Mouse (Mus musculus): ENCODE data around the gene Dgke. TPM values are rescaled to one million over a fixed set of nuclear protein-coding genes. Genes with fewer than 3 reads are reported as not detected.

Dgke gene
- total and polyA plus RNA-seq, 2 experiments from 2014 or later: 14.6 to 37.8 TPM

- DNase-seq (no peak), ATAC-seq (no peak)
- Histone ChIP-seq H3K9ac (no peak overlapping the region), H3K4me1 (ENCODE audit: insufficient read depth) (no peaks in the 10 kb centered on the region), H3K36me3 (ENCODE audit: insufficient read depth) (no peaks in the 10 kb centered on the region), H3K27ac (ENCODE audit: low read depth, low read length) (no peak overlapping the region), H3K9me3 (ENCODE audit: low read length) (no peaks in the 10 kb centered on the region), H3K4me3 (ENCODE audit: low read depth, low read length) (no peak overlapping the region), H3K4me2 (ENCODE audit: low read depth) (no peak overlapping the region), H3K27me3 (ENCODE audit: insufficient read depth, low read length) (no peaks in the 10 kb centered on the region)
- TF ChIP-seq CTCF (IDR thresholded peaks at IDR 0.05; ENCODE audit: low read depth): no peak
- WGBS: 82% methylated on average over 10 of the region's 10 CpGs
These were observed 38.7 kb downstream of the Dgke start for GRCm38 (mm10) chr11:89027955-89028361.

DNA sequence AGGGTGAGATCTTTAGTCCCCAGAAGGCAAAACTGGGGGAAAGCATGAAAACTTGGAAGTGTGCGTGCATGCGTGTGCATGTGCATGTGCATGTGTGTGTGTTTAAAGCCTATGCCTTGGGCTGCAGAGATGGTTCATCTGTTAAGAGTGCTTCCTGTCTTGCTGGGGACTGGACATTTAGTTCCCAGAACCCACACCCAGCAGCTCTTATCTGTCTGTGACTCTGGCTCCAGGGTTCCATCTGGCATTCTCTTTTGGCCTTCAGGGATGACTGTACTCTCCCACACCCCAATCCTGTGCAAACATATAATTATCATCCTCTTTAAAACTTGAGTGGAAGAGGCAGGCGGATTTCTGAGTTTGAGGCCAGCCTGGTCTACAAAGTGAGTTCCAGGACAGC, 40.5 kb downstream of the Dgke start:
- 99% methylated on average over 3 of the region's 3 CpGs for WGBS
- no peak for DNase-seq
- H3K4me1 ChIP-seq (ENCODE audit: insufficient read depth): no peaks in the 10 kb centered on the region

GRCm38 (mm10) chr11:89025603-89026002, 41.0 kb downstream of the Dgke start:
- Histone ChIP-seq H3K36me3 (ENCODE audit: insufficient read depth) (no peaks in the 10 kb centered on the region), H3K4me2 (ENCODE audit: low read depth) (no peak overlapping the region), H3K9ac (no peak overlapping the region), H3K4me1 (ENCODE audit: insufficient read depth) (no peaks in the 10 kb centered on the region), H3K4me3 (ENCODE audit: low read depth, low read length) (no peak overlapping the region), H3K9me3 (ENCODE audit: low read length) (no peaks in the 10 kb centered on the region), H3K27ac (ENCODE audit: low read depth, low read length) (no peak overlapping the region), H3K27me3 (ENCODE audit: insufficient read depth, low read length) (no peaks in the 10 kb centered on the region)
- no peak for DNase-seq
- TF ChIP-seq CTCF (IDR thresholded peaks at IDR 0.05; ENCODE audit: low read depth): no peak
- 75% methylated on average over 3 of the region's 3 CpGs for WGBS
- no peak for ATAC-seq

More for the DNA sequence above, 40.5 kb downstream of the Dgke start:
- H3K27me3 ChIP-seq (ENCODE audit: insufficient read depth, low read length): no peaks in the 10 kb centered on the region
- H3K9ac ChIP-seq: no peak overlapping the region
- H3K36me3 ChIP-seq (ENCODE audit: insufficient read depth): no peaks in the 10 kb centered on the region
- no peak for TF ChIP-seq CTCF (IDR thresholded peaks at IDR 0.05; ENCODE audit: low read depth)
- no peak overlapping the region for H3K4me2 ChIP-seq (ENCODE audit: low read depth)
- no peak for ATAC-seq
- no peak overlapping the region for H3K27ac ChIP-seq (ENCODE audit: low read depth, low read length)
- H3K4me3 ChIP-seq (ENCODE audit: low read depth, low read length): no peak overlapping the region
- no peaks in the 10 kb centered on the region for H3K9me3 ChIP-seq (ENCODE audit: low read length)

DNA sequence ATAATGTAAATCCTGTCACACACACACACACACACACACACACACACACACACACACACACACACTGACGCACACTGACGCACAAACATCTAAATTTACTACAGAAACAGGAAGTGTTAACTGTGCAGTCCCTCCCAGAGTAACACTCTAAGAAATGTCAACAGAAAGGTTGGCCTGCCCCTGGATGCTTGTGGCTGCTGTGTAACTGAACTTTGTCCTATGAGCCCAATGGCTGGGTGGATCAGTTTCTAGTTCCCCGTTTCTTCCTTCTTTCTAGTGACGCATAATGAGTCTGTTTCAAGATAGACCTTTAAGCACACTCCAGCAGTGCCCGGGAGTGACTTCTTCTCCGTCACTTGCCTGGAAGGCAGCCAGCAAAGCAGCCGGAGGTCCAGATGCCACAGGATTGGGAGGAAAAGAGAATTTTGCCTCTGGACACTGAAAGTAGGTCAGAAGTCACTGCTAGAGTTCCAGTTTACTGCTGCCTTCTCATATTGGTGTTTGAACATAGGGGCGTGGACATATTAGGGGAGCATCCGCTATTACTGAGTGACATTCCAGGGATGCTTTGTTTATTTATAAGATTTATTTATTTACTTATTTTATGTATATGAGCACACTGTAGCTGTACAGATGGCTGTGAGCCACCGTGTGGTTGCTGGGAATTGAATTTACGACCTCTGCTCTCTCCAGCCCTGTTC, 42.3 kb downstream of the Dgke start:
- peak; percentile 12 for DNase-seq
- H3K36me3 ChIP-seq (ENCODE audit: insufficient read depth): no peaks in the 10 kb centered on the region
- no peaks in the 10 kb centered on the region for H3K9me3 ChIP-seq (ENCODE audit: low read length)
- no peak overlapping the region for H3K9ac ChIP-seq
- WGBS: 62% methylated on average over 11 of the region's 11 CpGs
- H3K27me3 ChIP-seq (ENCODE audit: insufficient read depth, low read length): no peaks in the 10 kb centered on the region
- no peak overlapping the region for H3K27ac ChIP-seq (ENCODE audit: low read depth, low read length)
- H3K4me1 ChIP-seq (ENCODE audit: insufficient read depth): no peaks in the 10 kb centered on the region
- no peak for TF ChIP-seq CTCF (IDR thresholded peaks at IDR 0.05; ENCODE audit: low read depth)
- H3K4me2 ChIP-seq (ENCODE audit: low read depth): no peak overlapping the region
- no peak overlapping the region for H3K4me3 ChIP-seq (ENCODE audit: low read depth, low read length)
- ATAC-seq: no peak

- Histone ChIP-seq H3K27ac (ENCODE audit: low read depth, low read length) (no peak overlapping the region), H3K4me3 (ENCODE audit: low read depth, low read length) (no peak overlapping the region), H3K36me3 (ENCODE audit: insufficient read depth) (no peaks in the 10 kb centered on the region), H3K4me2 (ENCODE audit: low read depth) (no peak overlapping the region), H3K9ac (no peak overlapping the region), H3K9me3 (ENCODE audit: low read length) (no peaks in the 10 kb centered on the region), H3K27me3 (ENCODE audit: insufficient read depth, low read length) (no peaks in the 10 kb centered on the region), H3K4me1 (ENCODE audit: insufficient read depth) (no peaks in the 10 kb centered on the region)
- no peak for TF ChIP-seq CTCF (IDR thresholded peaks at IDR 0.05; ENCODE audit: low read depth)
- no peak for DNase-seq
- no peak for ATAC-seq
- 71% methylated on average over 10 of the region's 10 CpGs for WGBS
These were observed 43.2 kb downstream of the Dgke start for GRCm38 (mm10) chr11:89023477-89023876.

DNA sequence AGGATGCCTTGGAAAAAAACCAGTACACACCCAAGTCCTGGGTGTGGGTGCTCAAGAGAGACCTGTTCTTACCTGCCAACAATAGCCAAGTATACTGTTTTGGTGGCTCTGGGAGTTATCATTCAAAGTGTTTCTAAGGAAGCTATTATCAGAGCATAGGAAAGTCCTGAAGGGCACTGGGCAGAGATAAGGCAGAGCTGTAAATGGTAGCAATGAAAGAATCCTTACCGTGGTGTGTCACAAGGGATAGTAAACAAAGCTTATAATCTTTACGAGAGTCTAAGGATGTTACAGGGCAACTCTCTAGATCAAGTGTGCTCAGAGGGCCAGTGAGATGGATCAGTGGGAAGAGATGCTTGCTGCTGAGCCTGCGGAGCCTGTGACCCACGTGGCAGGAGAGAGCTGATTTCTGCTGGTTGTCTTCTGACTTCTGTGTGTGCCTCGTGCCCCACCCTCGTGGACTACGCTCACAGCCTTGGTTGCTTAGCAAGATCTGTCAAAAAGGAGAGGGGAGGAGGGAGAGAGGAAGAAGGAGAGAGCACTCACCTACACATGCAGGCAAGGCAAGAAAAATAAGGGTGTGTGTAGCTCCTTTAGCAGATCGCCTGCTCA, 44.4 kb downstream of the Dgke start:
- H3K4me3 ChIP-seq (ENCODE audit: low read depth, low read length): no peak overlapping the region
- no peak overlapping the region for H3K9ac ChIP-seq
- H3K36me3 ChIP-seq (ENCODE audit: insufficient read depth): no peaks in the 10 kb centered on the region
- ATAC-seq (peak; percentile 25; the same call in 1 of the 2 replicates), DNase-seq (no peak)
- H3K9me3 ChIP-seq (ENCODE audit: low read length): no peaks in the 10 kb centered on the region
- H3K4me2 ChIP-seq (ENCODE audit: low read depth): no peak overlapping the region
- H3K27me3 ChIP-seq (ENCODE audit: insufficient read depth, low read length): no peaks in the 10 kb centered on the region
- 72% methylated on average over 8 of the region's 8 CpGs for WGBS
- TF ChIP-seq CTCF (IDR thresholded peaks at IDR 0.05; ENCODE audit: low read depth): no peak
- H3K4me1 ChIP-seq (ENCODE audit: insufficient read depth): no peaks in the 10 kb centered on the region
- H3K27ac ChIP-seq (ENCODE audit: low read depth, low read length): no peak overlapping the region

DNA sequence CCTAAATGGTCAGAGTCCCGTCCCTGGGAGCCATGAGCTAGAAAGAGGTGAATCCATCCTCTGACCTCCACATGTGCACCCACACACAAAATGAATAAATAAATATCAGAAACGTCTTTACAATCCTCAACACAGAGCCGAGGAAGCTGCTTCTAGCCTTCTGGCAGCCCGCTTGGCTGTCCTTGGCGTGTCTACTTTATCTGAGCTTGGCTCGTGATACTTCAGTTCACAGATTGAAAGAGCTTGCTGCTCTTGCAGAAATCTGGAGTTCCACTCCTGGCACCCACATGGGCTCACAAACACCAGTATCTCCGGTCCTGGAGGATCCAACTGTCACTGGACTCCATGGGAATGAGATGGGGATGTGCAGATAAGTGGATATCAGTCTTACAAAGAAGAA, 45.0 kb downstream of the Dgke start:
- H3K9me3 ChIP-seq (ENCODE audit: low read length): no peaks in the 10 kb centered on the region
- DNase-seq: peak; percentile 14
- H3K4me3 ChIP-seq (ENCODE audit: low read depth, low read length): no peak overlapping the region
- WGBS: 70% methylated on average over 7 of the region's 7 CpGs
- TF ChIP-seq CTCF (IDR thresholded peaks at IDR 0.05; ENCODE audit: low read depth): no peak
- no peaks in the 10 kb centered on the region for H3K4me1 ChIP-seq (ENCODE audit: insufficient read depth)
- no peaks in the 10 kb centered on the region for H3K27me3 ChIP-seq (ENCODE audit: insufficient read depth, low read length)
- H3K9ac ChIP-seq: no peak overlapping the region
- no peak overlapping the region for H3K27ac ChIP-seq (ENCODE audit: low read depth, low read length)
- ATAC-seq: no peak
- H3K4me2 ChIP-seq (ENCODE audit: low read depth): no peak overlapping the region
- H3K36me3 ChIP-seq (ENCODE audit: insufficient read depth): no peaks in the 10 kb centered on the region

All from forebrain, postnatal 0 days (tissue).